Mouse (Mus musculus): ENCODE results near the gene Nkx2-5. TPM values are rescaled to one million over a fixed set of nuclear protein-coding genes. Genes with fewer than 3 reads are reported as not detected.

Nkx2-5 gene
- 10 to 100 TPM; 75.8 to 81.5 (median 79.7) TPM for total RNA-seq (2022)

DNA sequence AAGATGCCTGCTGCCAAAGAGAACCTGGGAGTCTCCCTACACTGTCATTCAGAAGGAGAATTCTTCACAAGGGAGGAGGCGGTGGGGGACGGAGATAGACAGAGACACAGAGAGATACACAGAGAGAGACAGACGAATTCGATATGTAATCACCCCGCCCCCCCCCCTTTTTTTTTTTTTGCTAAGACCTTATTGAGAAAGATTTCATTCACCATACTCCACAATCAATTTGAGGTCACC lies at the start of gene Nkx2-5:
Nkx2-5 (minus strand) TSS at position 101 of the 240 bp plus-strand sequence.
- DNase-seq (ENCODE audit: low spot score), result no peak

DNA sequence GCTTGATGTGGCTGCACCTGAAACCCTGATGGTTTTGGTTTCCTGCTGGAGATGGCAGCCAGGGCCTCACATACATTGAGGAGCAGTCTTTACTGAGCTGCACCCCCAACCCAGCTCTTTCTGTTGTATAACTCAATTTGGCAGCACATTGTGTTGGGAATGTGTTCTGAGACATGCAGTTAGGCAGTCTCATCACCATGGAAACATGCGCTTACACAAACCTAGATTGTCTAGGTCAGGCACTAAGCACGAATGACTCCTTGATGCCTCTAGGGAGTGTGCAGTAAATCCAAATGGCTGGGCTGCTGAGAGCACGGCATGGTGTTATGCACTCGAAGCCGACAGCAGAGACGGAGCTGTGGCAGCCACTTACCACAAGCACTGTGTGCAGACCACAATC lies 49.5 kb upstream of the Nkx2-5 start:
- DNase-seq (ENCODE audit: low spot score), result no peak

DNA sequence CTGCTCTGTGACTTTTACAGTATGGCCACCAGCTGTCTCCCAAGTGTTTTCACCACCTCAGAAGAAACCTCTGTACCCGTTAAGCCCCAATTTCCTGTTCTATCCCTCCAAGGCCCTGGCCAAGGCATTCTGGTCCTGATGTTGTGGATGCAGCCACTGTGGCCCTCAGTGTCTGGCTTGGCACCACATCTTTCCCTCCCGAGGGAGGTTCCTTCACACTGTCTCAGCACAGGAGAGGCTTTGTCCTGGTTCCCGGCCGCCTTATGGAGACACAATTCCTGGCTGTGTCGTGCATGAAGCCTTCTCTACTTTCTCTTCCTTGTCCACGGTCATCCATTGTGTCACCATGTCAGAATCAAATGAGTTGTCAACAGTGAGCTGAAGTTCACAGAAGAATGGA lies 48.7 kb upstream of the Nkx2-5 start:
- no peak for DNase-seq (ENCODE audit: low spot score)

DNA sequence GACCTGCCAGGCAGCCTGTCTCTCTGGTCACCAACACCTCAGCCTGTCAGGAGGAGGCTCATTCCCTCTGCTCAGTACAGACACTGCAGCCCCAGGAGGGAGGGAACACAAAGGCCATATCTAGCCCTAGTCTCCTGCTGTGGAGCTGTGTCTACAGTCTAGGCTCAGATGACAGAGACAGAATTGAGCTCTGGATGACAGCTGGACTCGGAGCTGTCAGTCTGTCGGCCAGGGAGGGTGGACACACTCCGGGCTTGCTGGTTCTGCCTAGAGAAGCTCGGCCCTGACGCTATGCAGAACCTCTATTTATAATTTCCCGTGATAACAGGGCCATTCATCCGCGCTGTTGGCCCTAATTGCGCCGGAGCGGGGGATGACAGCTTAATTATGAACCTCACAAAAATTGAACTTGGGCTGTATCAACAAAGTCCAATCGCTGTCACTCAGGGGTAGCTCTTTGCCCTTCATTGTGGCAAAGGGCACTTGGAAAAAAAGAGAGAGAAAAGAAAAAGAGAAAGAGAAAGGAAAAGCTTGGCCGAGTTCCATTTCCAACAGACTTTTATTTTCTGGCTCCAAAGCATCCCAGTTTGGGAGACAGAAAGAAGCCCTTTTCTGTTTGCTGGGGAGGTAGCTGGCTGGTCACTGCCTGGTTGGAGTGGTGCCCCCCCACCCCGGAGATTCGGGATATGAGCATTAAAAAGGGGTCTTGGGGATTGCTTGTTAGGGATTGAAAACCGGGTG lies 48.0 kb upstream of the Nkx2-5 start:
- peak; percentile 53 for DNase-seq (ENCODE audit: low spot score)

DNA sequence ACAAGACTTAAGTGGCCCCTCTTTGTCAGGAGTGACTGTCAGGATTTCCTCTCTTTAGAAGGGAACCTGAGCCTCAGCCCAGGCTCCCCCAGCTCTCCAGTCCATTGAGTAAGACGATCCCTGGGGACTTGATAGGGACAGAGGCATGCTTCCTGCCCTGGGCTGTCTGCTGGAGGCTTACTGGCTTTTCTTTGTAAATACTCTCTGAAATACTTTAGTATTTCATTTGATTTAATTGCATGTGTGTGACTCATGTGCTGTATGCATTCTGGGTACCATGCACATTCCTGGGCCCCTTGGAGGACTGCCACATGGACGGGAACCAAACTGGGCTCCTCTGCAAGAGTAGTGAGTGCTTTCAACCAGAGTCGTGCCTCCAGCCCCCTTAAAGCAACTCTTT lies 43.1 kb upstream of the Nkx2-5 start:
- no peak for DNase-seq (ENCODE audit: low spot score)

DNA sequence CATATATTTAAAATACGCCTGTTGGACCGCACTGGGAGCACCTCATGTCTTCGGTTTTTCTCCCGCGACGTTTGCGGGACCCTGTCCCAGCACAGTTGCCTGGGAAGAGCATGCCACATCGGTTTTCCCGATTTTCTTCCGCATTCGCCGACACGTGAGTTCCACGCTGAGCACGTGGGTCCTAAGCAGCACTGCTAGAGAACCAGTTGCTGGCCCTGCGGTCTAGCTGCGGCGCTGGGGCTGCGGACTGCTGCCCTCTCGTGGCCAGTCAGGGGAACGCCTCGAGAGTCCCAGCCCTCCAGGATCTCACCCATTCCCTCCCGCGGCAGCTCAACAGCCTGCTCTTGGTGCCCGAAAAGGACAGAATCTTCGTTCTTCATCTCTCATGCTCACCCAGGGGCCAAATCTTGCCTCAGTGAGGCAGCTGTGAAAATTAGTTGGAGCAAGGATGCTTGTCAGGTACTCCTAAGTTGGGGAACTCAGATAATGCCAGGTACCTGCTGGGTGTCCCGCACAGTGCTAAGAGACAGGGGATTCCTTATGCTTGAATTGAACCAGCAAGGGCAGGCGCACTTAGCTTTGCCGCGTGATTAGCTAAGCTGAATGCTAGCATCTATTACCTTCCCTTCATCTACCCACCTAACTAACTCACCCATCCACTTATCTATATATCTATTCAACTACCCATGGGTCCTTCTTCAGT lies 41.4 kb upstream of the Nkx2-5 start:
- peak; percentile 84 for DNase-seq (ENCODE audit: low spot score)

DNA sequence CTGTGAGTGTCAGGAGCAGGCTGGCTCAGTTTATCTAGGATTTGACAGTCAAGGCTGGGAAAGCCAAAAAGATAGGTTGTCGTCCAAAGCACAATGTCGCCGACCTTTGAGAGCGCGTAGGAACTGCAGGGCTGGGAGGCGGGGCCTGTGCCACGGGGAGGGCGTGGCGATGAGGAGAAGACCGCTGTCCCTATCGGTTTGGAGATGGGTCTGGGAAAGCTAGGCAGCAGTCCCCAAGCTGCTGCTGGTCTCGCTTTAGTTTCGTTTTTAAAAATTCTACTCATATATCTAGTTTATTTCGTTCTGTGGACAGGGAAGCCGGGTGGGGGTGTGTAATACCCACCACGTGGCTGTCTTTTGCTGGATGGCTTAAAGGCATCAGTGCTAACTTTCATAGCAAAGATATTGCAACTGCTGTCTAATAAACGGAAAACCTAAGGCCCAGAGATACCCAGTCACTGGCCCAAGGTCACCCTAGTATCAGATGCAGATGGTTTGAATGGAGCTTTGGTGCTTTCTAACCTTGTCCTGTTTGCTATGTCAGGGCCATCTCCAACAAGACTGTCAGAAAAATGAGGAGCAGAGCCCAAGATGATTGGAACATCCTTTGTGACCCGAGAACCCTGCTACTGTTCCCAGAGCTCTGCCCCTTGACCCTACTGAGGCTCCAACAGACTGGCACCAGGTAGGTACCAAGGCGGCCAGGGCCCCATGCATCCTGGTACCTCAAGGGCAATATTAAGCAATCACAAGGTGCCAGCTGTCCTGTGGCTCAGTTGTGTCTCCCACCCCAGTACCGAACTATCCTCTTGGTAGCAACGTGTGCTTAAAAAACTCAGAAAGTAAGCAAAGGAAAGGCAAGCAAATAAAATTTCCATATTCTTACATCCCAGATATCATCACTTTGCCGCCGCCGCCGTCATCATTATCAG lies 40.5 kb upstream of the Nkx2-5 start:
- DNase-seq (ENCODE audit: low spot score), result peak; percentile 84

DNA sequence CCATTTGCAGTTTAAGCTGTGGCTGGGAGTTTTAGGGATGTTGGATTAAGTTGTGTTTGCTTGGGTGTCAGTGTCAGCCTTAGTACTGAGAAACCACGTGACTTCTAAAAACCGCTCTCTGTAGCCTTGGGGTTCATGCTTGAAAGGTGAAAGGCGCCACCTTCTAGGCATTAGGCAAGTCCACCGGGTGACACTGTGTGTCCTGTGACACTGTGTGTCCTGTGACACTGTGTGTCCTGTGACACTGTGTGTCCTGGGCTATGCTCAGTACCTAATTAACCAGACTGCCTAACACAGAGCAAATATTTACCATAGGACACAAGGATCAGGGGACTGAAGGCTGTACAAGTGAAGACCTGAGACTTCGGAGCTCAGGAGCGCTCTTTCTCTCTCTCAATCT lies 38.8 kb upstream of the Nkx2-5 start:
- DNase-seq (ENCODE audit: low spot score), result no peak

DNA sequence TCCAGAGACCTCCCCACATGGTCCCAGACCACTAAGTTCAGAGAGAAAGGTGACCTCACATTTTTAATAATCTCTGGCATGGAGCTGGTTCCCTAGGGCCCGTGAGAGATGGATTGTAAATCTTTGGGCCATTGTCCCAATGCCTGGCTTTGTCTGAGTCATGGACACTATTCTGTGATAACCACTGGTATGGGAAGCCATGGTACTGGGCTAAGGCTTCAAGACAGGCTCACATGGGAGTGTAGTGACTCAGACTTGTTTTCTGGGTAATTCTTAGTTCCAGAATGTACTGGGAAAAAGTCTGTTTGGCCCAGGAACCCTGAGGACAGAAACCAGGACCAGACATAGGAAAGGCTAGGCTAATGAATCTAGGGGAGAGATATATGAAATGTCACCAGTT lies 37.9 kb upstream of the Nkx2-5 start:
- no peak for DNase-seq (ENCODE audit: low spot score)

DNA sequence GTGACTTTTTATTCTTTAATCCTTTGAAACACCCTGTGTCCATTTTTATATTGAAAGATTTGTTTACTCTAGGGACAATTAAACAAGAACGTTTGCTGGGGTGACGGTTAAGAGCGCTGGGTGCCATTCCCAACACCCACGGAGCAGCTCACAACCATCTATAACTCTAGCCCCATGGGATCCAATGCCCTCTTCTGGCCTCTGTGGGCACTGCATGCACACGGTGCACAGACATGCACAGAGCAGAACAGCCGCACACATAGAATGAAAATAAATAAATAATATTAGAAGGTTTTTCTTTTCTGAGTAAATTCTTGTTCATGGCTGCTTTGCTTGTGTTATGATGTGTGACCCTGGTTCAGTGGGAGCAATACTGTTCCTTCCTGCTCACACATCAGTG lies 34.4 kb upstream of the Nkx2-5 start:
- DNase-seq (ENCODE audit: low spot score), result no peak

DNA sequence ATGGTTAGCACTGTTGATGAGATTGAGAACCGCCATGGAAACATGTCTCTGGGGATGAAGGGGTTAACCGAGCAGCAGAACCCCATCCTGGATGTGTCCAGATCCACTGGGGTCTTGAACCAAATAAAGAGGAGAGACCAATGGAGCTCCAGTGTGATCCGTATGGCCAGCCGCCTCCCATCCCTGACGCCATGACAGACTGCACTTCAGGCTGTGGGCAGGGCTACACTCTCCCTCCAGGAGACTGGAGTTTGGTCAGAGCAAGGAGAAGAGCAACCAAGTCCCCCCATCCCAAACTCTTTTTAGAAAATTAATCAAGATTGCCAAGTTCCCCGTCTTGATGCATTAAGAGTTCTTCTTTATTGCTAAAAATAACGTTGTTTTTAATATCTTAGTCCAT lies 33.1 kb upstream of the Nkx2-5 start:
- DNase-seq (ENCODE audit: low spot score), result no peak

DNA sequence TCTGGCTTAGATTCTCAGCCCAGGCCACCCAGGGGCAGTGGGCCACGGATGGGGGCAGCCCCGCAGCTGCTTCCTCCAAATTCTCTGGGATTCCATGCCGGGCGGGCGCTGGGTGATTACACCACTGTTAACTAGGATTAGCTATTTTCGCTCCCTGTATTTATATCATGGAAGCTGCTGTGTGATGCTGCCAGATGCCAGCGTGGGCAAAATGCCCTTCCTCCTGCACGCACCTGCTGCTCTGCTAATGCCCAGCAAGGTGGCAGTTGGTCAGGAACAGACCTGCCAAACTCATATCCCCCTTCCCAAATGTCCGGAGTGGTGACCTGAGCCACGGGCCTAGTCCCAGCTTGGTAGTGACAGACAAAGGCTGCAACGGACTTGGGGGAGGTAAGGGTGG lies 29.7 kb upstream of the Nkx2-5 start:
- DNase-seq (ENCODE audit: low spot score), result no peak

DNA sequence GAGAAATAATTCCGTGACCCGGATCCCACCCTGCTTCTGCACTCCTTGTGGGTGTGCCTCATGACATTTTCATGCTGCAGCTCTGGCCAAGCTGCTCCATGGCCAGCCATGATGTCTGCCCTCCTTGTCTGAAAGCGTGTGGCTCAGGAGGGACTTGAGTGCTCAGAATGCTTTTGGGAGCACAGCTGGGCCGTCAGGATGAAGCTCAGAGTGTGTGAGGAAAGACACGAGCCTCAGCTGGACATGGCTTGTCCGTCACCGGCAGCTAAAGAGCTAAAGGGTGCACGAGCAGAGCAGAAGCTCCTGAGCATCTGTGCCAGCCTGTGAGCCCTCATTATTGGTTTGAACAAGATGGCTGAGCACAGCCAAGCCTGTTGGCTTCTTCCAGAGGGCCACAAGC lies 28.7 kb upstream of the Nkx2-5 start:
- no peak for DNase-seq (ENCODE audit: low spot score)

DNA sequence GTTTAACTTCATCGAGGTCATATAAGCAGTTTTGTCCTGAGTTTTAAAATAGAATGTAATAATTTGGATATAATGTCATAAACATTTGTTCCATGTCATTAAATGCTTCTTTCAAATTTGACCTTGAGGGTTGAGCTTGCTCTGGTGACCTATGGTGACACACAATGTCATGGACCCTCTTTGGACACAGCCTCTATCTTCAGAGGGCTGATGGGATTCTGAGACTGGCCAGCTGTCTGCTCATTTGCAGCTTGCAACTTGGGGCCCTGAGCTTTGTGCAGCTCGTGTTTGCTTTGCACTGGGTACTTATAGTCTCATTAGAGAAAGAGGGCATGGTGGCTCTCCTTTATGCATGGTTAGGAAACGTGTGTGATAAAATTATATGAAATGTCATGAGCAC lies 28.1 kb upstream of the Nkx2-5 start:
- no peak for DNase-seq (ENCODE audit: low spot score)

DNA sequence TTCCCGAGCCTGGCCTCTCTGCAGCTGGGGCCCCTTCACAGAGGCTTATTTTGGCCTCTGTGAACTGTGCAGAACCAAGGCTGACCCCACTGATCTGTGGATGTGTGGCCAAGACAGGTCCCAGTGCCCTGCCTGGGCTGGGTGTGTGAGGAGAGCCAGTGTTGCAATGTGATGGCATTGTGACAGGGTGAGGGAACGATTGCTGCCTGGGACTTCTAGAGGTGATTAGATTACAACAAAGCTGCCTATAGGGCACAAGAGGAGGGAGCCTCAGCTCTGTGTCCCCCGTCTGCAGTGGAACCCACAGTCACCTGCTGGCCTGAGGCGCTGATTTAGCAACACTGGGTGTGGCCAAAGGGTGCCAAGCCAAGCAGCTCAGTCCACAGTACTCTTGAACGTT lies 23.9 kb upstream of the Nkx2-5 start:
- peak; percentile 55 for DNase-seq (ENCODE audit: low spot score)

DNA sequence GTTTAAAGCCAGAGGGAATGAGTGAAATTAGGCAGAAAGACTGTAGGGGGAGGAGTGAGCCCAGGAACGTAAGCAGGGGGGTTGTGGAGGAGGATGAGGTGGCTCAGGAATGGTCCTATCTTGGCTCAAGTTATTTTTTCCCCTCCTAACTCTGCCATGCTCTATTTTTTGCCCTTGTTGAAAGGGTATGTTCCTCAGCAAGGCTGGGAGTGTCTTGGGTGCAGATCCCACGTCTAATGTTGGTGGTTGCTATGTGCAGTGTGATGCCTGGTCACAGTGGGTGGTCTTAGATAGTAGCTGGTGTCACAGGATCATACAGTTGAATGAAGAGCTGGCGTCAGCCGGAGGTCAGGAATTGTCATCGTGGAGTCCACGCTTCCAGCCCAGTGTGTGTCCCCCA lies 20.3 kb upstream of the Nkx2-5 start:
- DNase-seq (ENCODE audit: low spot score), result no peak

DNA sequence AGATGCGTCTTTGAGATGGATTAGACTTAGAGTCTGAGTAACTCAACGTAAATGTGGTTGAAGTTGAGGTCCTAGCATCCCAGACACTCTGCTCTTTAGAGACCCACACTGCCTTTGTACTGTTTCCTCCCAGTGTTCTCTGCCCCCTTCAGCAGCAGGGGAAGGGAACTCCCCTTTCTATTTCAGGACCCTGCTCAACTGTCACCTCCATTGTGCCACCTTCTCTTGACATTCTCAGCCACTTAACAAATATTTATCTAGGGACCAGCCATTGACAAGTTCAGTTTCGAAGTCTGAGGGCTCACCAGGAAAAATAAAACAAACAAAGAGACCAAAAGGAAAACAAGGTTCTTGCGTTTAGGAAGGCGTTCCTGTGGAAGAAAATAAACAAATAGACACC lies 19.5 kb upstream of the Nkx2-5 start:
- no peak for DNase-seq (ENCODE audit: low spot score)

DNA sequence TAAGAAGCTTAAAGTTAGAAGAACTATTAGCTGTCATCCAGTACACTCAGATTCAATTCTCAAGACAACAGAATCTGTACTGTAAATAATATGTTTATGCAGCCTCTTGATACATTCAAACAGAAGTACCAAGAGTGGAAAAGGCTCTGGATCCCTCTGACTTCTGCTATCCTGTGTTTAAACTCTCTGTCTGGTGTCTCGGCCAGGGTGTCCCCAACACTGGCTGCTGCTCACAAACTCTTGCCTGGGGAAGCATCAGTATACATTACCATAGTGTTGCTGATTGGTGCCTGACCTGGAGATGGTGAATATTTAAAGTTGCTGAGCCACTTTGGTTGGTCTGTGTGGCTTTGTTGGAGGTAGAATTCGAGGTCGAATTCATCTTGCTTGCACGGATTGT lies 17.0 kb upstream of the Nkx2-5 start:
- DNase-seq (ENCODE audit: low spot score), result no peak

DNA sequence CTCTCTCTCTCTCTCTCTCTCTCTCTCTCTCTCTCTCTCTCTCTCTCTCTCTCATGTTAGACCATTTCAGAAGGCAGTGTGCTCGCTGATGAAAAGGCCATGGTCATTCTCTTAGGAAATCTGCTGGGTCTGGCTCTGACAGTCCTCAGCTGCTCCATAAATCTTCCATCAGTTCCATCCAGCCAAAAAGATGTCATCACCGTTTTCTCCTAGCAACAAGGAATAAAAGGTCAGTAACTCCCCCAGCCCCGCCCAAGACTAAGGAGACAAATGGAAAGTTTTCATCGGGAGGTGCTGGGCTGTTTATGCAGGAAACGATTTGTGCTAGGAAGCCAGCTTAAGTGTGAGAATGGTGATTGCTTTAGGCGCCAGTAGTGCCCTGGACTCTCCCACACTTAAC lies 16.6 kb upstream of the Nkx2-5 start:
- peak; percentile 79 for DNase-seq (ENCODE audit: low spot score)

DNA sequence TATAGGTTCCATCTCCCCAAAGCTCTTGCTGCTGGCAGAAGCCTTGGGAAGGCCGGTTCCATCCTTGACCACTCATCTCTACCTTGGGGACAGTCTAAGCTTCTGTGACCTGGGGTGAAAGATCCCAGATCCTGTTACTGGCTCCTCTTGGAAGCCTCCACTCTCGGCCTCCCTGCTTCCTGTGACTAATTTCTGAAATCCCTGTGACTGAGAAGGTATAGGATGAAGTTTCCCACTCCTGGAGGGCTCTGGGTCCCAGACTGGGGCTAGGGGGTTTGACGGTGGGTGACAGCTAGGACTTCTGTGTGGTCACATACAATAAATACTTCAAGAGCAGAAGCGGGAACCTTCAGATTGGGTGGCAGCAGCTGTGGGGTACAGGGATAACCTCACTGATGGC lies 16.1 kb upstream of the Nkx2-5 start:
- DNase-seq (ENCODE audit: low spot score), result no peak

DNA sequence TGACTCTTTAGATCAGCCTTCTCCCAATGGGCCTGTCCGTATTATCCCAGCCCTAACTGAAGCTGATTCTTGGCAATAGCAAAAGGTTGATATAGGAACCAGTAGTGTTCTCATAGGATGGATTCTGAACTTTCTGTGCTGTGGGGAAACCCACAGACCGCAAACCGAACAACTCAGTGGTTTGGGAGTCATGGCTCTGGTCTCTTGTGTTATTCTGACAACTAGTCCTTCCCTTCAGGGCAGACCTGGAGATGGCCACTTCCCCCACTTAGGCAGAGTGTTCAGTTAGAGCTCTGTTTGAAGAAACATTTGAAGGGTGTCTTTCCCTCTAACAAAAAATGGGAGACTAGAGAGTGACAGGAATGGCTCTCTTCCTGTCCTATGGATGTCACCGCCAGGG lies 7.5 kb upstream of the Nkx2-5 start:
- no peak for DNase-seq (ENCODE audit: low spot score)

DNA sequence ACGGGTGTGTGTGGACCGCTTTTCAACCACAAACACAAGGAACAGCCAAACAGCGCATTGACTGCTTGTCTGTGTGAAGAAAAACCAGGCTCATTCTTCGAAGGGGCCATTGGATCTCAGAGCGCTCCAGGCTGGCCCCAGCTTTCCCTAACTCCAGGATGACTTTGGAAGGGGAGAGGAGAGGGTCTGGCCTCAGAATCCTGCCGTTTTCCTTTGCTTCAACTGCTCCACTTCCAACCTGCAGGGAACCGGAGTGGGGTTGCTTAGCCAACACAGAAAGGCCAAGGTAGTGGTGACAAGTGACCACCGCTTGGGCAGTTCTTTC lies 6.3 kb upstream of the Nkx2-5 start:
- no peak for DNase-seq (ENCODE audit: low spot score)

All from heart, adult 8-10 months (tissue).